Mouse (Mus musculus): ENCODE data around the gene Ubald2. TPM values are rescaled to one million over a fixed set of nuclear protein-coding genes. Genes with fewer than 3 reads are reported as not detected.

Gene Ubald2
- total RNA-seq, 2 experiments from 2014 or later: 36.7 to 37.9 TPM

Other genes with a start within 250 kb of the Ubald2 start
- 10 to 100 TPM; 15.5 to 19.3 TPM for gene Ten1, start 235.2 kb upstream of the Ubald2 start, total RNA-seq (2021)
- 100 to 1,000 TPM; 123 to 137 TPM for gene Acox1, start 235.0 kb upstream of the Ubald2 start, total RNA-seq (2021)
- under 1 TPM; 0.75 to 0.98 TPM for gene Evpl, start 196.0 kb upstream of the Ubald2 start, total RNA-seq (2021)
- gene Srp68, start 159.9 kb upstream of the Ubald2 start, total RNA-seq (2021): 10 to 100 TPM; 61.9 to 62.9 TPM
- not detected for gene Galr2, start 153.2 kb upstream of the Ubald2 start, total RNA-seq (2021)
- gene Exoc7, start 126.9 kb upstream of the Ubald2 start, total RNA-seq (2021): 10 to 100 TPM; 42.8 to 43.9 TPM
- not detected for gene Foxj1, start 98.7 kb upstream of the Ubald2 start, total RNA-seq (2021)
- 1 to 10 TPM; 3.9 to 4.1 TPM for gene Rnf157, start 21.1 kb upstream of the Ubald2 start, total RNA-seq (2021)
- gene Qrich2, start 32.1 kb downstream of the Ubald2 start, total RNA-seq (2021): not detected
- 10 to 100 TPM; 33.2 to 35.1 TPM for gene Prpsap1, start 60.1 kb downstream of the Ubald2 start, total RNA-seq (2021)
- gene Sphk1, start 96.8 kb downstream of the Ubald2 start, total RNA-seq (2021): 1 to 10 TPM; 1.4 to 1.9 TPM
- gene Ube2o, start 147.4 kb downstream of the Ubald2 start, total RNA-seq (2021): 10 to 100 TPM; 31.4 to 37.1 TPM
- not detected for gene Aanat, start 152.3 kb downstream of the Ubald2 start, total RNA-seq (2021)
- gene Rhbdf2, start 192.9 kb downstream of the Ubald2 start, total RNA-seq (2021): 10 to 100 TPM; 10.6 to 12.8 TPM
- gene Prcd, start 219.4 kb downstream of the Ubald2 start, total RNA-seq (2021): 1 to 10 TPM; 1.0 to 1.6 TPM
- 10 to 100 TPM; 34.8 to 49.8 TPM for gene Cygb, start 220.2 kb downstream of the Ubald2 start, total RNA-seq (2021)

Data from heart, postnatal 25 days (tissue).